Mouse (Mus musculus) small intestine, adult 2 months (tissue): ENCODE measurements around the gene Btbd6.
A peak's percentile ranks its signal among the peaks of the same experiment; 100 is the strongest.

Experiments used
- CTCF ChIP-seq: fragments of 200-500 bp; IDR thresholded peaks from 2 replicates; pipeline ENCODE4 v1.5.1; 2012; ENCODE audit warnings: low read depth, mild to moderate bottlenecking, control low read depth, inconsistent platforms, low read length, moderate library complexity, mixed read lengths; ENCODE audit not compliant: insufficient replicate concordance, insufficient read length; ENCODE audit errors: extremely low read depth
- POLR2A ChIP-seq: fragments of 200-500 bp; IDR thresholded peaks from 2 replicates; pipeline ENCODE4 v1.6.1; 2012; ENCODE audit warnings: low read depth, mild to moderate bottlenecking, control low read depth, inconsistent platforms, low read length, moderate library complexity

DNA sequence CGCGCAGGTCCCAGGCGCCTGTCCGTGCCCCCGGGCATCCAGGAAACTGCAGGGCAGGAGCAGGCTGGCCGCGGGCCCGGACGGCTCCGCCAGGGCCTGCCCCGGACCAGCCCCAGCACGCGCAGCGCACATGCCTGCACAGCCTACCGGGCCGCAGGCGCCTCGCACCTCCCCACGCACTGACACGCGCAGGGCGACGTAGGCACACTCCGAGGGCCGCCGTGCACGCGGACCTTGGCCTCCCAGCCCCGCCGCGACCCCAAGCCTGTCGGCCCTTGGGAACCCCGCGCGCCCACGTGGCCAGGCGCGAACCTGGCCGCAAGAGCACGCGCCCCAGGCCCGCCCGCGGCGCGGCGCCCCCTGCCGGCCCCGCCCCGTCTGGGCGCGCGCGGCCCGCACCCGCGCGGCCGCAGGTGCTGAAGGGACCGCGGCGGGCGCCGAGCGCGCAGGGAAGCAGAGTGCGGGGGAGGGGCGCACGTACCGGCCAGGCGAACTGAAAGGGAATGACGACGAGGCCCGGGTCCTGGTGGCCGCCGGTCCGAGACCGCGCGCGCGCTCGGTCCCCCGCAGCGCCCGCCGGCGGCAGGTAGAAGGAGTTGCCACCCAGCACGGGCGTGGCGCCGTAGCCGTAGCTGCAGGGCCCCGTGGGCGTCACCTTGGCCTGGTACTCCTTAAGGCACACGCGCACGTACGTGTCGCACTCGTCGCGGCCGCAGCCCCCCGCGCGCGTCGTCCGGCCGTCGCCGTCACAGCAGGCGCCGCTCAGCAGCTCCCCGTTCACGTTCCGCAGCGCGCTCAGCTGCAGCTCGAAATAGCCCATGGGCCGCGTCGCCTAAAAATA, 47.7 kb upstream of the Btbd6 start:
- TF ChIP-seq CTCF = 0 out of 2 replicates have a peak, but pooled peaks have one; percentile 12
- no peak for TF ChIP-seq POLR2A
